Mouse (Mus musculus): Measurements from ENCODE around the gene Zfp704.

The Zfp704 gene

GRCm38 (mm10) chr3:9465731-9466130 is 144.2 kb downstream of the Zfp704 start:
- DNase-seq (ENCODE audit: low read depth, low spot score): no peak

- DNase-seq (ENCODE audit: low read depth, low spot score): no peak
Measured at GRCm38 (mm10) chr3:9461660-9462059, 148.2 kb downstream of the Zfp704 start.

- DNase-seq (ENCODE audit: low read depth, low spot score): no peak
Measured at GRCm38 (mm10) chr3:9460284-9460683, 149.6 kb downstream of the Zfp704 start.

DNA sequence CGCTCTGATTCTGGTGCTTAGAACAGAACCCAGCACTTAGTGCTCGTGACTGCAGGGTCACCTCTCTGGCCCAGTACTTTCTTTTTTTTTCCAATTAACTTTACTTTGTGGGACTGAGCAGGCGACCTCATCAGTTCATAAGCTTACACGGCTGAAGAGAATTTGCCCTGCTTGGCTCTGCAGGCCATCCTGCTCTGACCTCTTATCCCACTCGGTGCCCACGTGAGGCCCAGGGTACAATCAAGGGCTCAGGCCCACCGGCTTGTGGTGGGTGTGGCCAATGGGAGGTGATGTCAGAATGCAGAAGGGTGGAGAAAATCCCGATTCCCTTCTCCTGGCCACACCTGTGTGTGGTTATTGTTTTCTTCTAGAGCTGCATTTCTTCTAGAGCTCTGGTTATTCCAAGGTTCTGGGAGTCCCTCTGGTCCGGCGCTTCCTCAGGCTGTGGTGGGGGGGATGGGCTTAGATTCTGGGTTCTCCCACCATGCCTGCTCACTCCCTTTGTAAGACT is 153.4 kb downstream of the Zfp704 start:
- DNase-seq (ENCODE audit: low read depth, low spot score): peak; percentile 14

- DNase-seq (ENCODE audit: low read depth, low spot score): no peak
Measured at GRCm38 (mm10) chr3:9455351-9455750, 154.5 kb downstream of the Zfp704 start.

GRCm38 (mm10) chr3:9454556-9455330 is 155.1 kb downstream of the Zfp704 start:
- DNase-seq (ENCODE audit: low read depth, low spot score): no peak

DNA sequence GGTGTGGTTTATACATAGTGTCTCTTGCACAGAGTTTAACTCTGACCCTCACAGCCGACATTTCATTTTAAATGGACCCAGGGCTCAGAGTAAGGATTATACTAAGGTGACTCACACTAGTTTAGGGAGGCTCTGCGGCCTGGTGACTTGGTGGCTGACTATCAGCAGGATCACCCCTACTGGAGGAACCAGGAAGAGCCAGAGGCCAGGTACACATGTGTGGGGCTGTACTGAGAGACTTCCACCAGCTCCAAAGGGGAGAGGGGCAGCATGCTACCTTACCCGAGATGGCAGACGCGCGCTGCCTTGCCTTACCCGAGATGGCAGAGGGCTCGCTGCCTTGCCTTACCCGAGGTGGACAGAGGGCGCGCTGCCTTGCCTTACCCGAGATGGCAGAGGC is 159.4 kb downstream of the Zfp704 start:
- peak; percentile 36 for DNase-seq (ENCODE audit: low read depth, low spot score)

- no peak for DNase-seq (ENCODE audit: low read depth, low spot score)
Measured at GRCm38 (mm10) chr3:9449261-9450007, 160.5 kb downstream of the Zfp704 start.

DNA sequence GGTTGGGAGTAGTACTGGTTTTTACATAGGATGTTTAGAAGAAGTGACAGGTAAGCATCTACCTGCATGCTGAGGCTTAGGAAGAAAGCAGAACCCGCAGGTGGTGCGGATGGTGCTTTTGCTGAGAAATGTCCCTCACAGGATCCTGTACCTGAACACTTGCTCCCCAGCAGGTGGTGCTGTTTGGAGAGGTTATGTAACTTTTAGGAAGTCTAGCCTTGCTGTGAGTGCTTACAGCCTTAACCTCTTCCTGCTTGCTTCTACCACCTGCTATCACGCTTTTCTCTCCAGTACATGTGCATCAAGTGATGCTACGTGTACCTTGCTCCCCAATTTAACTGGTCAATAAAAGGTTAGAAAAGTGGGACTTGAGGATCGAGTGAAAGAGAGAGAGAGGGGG is 161.3 kb downstream of the Zfp704 start:
- DNase-seq (ENCODE audit: low read depth, low spot score): peak; percentile 41

- DNase-seq (ENCODE audit: low read depth, low spot score): no peak
Measured at GRCm38 (mm10) chr3:9444558-9444957, 165.3 kb downstream of the Zfp704 start.

GRCm38 (mm10) chr3:9443981-9444380 is 165.9 kb downstream of the Zfp704 start:
- DNase-seq (ENCODE audit: low read depth, low spot score): no peak

- DNase-seq (ENCODE audit: low read depth, low spot score): no peak
Measured at GRCm38 (mm10) chr3:9443476-9443875, 166.4 kb downstream of the Zfp704 start.

- DNase-seq (ENCODE audit: low read depth, low spot score): peak; percentile 14
Measured at GRCm38 (mm10) chr3:9441566-9442540, 168.0 kb downstream of the Zfp704 start.

DNA sequence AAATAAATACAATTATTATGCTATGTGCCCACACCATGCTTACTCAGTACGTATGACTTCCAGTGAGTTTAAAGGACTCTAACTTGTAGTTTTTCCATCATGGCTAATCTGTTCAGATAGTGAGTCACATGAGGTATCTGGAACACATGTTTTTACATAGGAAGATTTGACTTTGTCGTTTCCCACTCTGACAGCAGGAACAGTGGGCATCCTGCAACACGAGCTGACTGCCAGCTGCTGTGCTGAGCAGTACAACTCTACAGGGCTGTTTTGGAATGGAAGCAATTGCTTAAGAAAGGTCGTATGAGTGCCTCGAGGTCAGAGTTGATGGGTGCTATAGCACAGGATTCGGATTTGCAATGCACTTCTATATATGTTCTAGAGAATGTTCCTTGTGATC is 169.4 kb downstream of the Zfp704 start:
- DNase-seq (ENCODE audit: low read depth, low spot score): no peak

DNA sequence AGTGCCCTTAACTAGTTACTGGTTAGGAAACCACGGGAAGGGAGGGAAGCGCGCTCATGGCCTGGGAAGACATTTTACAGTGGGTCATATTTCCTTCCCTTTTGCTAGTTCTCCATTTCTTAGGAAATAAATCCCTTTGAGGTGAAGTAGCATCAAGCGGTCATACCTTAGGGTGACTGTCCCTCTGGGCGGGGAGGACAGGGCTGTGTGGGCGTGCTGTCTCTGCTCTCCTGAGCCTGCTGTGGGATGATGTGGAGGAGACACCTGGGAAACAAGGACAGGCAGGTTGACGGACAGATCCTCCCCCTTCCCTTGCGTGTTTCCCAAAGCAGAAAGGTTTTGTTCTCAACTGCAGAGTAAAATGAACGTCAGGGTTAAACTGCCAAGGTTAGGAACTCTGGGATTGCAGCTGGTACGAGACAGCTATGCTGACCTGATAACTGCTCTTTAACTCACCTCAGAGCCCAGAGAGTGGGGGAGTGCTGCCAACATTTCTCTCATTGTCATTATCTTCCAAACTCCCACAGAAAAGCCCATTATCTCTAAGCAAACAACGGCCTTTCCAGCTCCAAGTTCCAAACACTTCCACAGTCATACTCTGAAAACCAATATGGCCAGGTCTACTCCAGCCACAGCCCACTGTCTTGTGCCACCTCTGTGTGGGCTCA is 170.1 kb downstream of the Zfp704 start:
- no peak for DNase-seq (ENCODE audit: low read depth, low spot score)

GRCm38 (mm10) chr3:9436256-9436655 is 173.6 kb downstream of the Zfp704 start:
- DNase-seq (ENCODE audit: low read depth, low spot score): no peak

GRCm38 (mm10) chr3:9434394-9435175 is 175.3 kb downstream of the Zfp704 start:
- no peak for DNase-seq (ENCODE audit: low read depth, low spot score)

DNA sequence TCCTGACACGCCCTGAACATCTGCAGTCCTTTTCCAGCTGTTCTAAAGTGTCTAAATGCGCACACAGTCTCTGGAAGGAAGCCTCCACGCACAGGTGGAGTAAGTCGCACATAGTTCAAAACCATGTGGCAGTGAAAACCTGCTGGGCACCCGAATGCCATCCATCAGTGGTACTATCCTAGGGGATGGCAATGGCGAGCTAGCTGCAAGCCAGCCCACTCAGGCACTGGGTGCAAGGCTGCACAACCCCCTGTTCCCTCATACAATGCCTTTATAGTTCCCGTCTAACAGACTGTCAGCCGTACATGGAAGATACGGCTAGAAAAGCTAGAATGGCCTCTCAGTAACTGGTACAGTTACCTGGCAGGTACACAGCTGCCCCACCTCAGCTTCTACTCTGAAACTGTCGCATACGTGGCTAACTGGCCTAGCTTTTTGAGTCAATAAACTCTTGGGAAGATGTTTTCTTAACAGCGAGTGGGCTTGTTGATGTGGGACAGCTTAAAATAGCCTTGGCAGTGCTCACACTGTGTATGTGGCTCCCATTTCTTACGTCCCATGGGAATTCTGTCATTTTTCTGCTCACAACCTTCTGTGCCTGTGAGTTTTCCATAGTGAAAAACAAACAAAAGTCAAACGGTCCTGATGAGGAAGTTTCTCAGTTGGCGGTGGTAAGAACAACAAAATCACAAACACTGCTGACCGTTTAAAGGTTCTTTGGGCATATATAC is 176.9 kb downstream of the Zfp704 start:
- DNase-seq (ENCODE audit: low read depth, low spot score): no peak

GRCm38 (mm10) chr3:9432226-9432625 is 177.7 kb downstream of the Zfp704 start:
- no peak for DNase-seq (ENCODE audit: low read depth, low spot score)

DNA sequence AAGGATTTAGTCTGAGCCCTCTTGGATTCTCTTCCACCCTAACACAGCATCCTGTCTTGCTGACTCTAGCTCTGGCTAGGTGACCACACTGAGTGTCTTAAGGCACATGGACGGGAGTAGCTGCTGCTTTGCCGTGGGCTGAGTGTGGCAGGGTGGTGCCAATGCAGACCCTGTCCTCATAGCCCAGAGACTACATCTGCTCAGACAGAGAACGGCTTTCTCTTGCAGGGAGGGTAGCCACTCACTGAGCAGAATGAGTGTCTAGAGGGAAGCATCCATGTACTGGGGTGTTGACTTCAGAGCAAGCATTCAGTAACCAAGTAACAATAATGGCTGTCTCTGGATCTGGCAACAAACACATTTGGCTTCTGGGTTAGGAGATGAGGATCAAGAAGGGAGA is 179.9 kb downstream of the Zfp704 start:
- no peak for DNase-seq (ENCODE audit: low read depth, low spot score)

Data from ES-CJ7 (cell line).